Comparison of ENCODE assay signal across 8 mouse cellular contexts in the genomic region with DNA sequence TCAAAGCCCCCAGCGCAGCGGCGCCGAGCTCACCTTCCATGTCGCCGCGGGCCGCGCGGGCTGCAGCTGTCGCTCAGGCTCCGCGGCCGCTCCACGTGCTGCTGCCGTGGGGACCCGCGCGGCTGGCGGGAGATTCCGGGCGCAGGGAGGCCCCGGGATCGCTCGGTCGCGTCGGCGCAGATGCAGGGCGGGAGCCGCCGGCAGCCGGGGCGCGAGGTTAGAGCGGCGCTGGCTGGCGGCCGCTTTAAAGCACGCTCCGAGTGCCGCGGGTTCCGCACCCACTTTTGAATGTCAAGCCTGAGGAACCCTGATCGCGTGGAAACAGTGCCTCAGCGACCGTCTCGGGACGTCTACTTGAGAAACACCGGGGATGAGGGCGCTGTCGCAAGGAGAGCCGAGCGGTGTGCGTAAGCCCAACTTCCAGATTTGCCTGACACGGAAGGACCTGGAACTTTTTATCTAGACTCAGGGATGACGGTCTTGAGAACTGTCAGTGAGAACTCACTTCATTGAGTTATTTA. TPM values are rescaled to one million over a fixed set of nuclear protein-coding genes. Genes with fewer than 3 reads are reported as not detected.
A peak's percentile ranks its signal among the peaks of the same experiment; 100 is the strongest.
DNase-seq lines count a peak whose midpoint lies in the region; ATAC-seq lines count a peak whose summit lies in the region.

A gene (minus strand): TSS at position 321 of the 521 bp plus-strand sequence.

- H3K9ac ChIP-seq in limb, embryonic 11.5 days (ENCODE audit: low read length) = peak within 1 kb of the TSS; percentile 39; the same call in 1 of the 2 replicates
- H3K9ac ChIP-seq in midbrain, embryonic 11.5 days (ENCODE audit: low read length) = peak within 1 kb of the TSS; percentile 24; the same call in 1 of the 2 replicates

- H3K27me3 ChIP-seq in embryonic facial prominence, embryonic 10.5 days (replicated peaks; ENCODE audit: low read depth, poor library complexity, severe bottlenecking) = peaks cover 98% of the 10 kb centered on the region
- H3K27me3 ChIP-seq in limb, embryonic 11.5 days (ENCODE audit: control insufficient read depth, insufficient read depth, low read length) = peaks cover 31% of the 10 kb centered on the region
- peaks cover 60% of the 10 kb centered on the region for H3K27me3 ChIP-seq in midbrain, embryonic 11.5 days (ENCODE audit: control insufficient read depth, insufficient read depth, low read length)

- peak within 1 kb of the TSS; percentile 60 for H3K4me3 ChIP-seq in embryonic facial prominence, embryonic 10.5 days
- H3K4me3 ChIP-seq in limb, embryonic 11.5 days (ENCODE audit: low read depth, low read length) = peak within 1 kb of the TSS; percentile 28
- H3K4me3 ChIP-seq in midbrain, embryonic 11.5 days (ENCODE audit: low read depth, low read length) = peak within 1 kb of the TSS; percentile 33

- intact Hi-C loops in heart, postnatal 14 days (cut with DNase I) = no loop called here

- no peaks in the 10 kb centered on the region for H3K36me3 ChIP-seq in embryonic facial prominence, embryonic 10.5 days (replicated peaks)
- H3K36me3 ChIP-seq in limb, embryonic 11.5 days (ENCODE audit: control insufficient read depth, insufficient read depth, low read length) = no peaks in the 10 kb centered on the region
- H3K36me3 ChIP-seq in midbrain, embryonic 11.5 days (ENCODE audit: control insufficient read depth, insufficient read depth, low read length) = no peaks in the 10 kb centered on the region

- no peak within 1 kb of the TSS; the same call in 1 of the 2 replicates for H3K27ac ChIP-seq in embryonic facial prominence, embryonic 10.5 days (replicated peaks)
- no peak within 1 kb of the TSS for H3K27ac ChIP-seq in limb, embryonic 11.5 days (replicated peaks; ENCODE audit: low read depth, low read length)
- no peak within 1 kb of the TSS for H3K27ac ChIP-seq in midbrain, embryonic 11.5 days (ENCODE audit: low read depth, low read length)

- whole genome bisulfite sequencing in embryonic facial prominence, embryonic 10.5 days = 1% methylated on average over 58 of the region's 58 CpGs
- WGBS in limb, embryonic 11.5 days = under 1% methylated on average over 58 of the region's 58 CpGs
- WGBS in midbrain, embryonic 11.5 days = under 1% methylated on average over 58 of the region's 58 CpGs

- H3K4me1 ChIP-seq in embryonic facial prominence, embryonic 10.5 days = peaks cover 12% of the 10 kb centered on the region
- H3K4me1 ChIP-seq in limb, embryonic 11.5 days (ENCODE audit: control insufficient read depth, insufficient read depth, low read length) = peaks cover 5% of the 10 kb centered on the region; the same call in 1 of the 2 replicates
- peaks cover 4% of the 10 kb centered on the region for H3K4me1 ChIP-seq in midbrain, embryonic 11.5 days (ENCODE audit: control insufficient read depth, insufficient read depth, low read length)

- H3K9me3 ChIP-seq in embryonic facial prominence, embryonic 10.5 days = no peaks in the 10 kb centered on the region
- H3K9me3 ChIP-seq in limb, embryonic 11.5 days (ENCODE audit: control insufficient read depth, low read length) = no peaks in the 10 kb centered on the region
- H3K9me3 ChIP-seq in midbrain, embryonic 11.5 days (ENCODE audit: control insufficient read depth, low read length) = no peaks in the 10 kb centered on the region

- no peak for ATAC-seq in limb, embryonic 11.5 days (ENCODE audit: insufficient number of reproducible peaks, low FRiP score, low TSS enrichment, low read depth)
- ATAC-seq in midbrain, embryonic 11.5 days (ENCODE audit: low FRiP score) = no peak
- ATAC-seq in erythroid progenitor cell, adult 5-6 weeks (replicated peaks; ENCODE audit: low FRiP score, poor library complexity, severe bottlenecking) = no peak

- peak within 1 kb of the TSS; percentile 72 for H3K4me2 ChIP-seq in limb, embryonic 11.5 days (ENCODE audit: low read depth, severe bottlenecking)
- H3K4me2 ChIP-seq in midbrain, embryonic 11.5 days = peak within 1 kb of the TSS; percentile 62

- peak; percentile 25 to 68 for DNase-seq in urinary bladder, adult 18-20 months (ENCODE audit: low spot score in 2 of 2)
- no peak for DNase-seq in urinary bladder, postnatal 10 days (ENCODE audit: low spot score)
- DNase-seq in embryonic facial prominence, embryonic 10.5 days (ENCODE audit: low spot score) = peak; percentile 70
- DNase-seq in heart, postnatal 14 days = peak; percentile 25 to 39
- DNase-seq in limb, embryonic 11.5 days (ENCODE audit: low spot score) = peak; percentile 70
- peak; percentile 96 for DNase-seq in midbrain, embryonic 11.5 days (ENCODE audit: low spot score, missing footprints)
- peak; percentile 34 for DNase-seq in spleen, adult 12 weeks (ENCODE audit: low spot score)

RNA-seq across cellular contexts. Expression of the gene that starts here (rescaled TPM):
- polyA plus RNA-seq in embryonic facial prominence, embryonic 10.5 days (2016; fragmentation: Nextera tagmentation; extraction: Ambion mirVana) = 0.05 and 0.13 TPM in 2 replicates
- 1 to 10 TPM in 1 of 2 experiments, under 1 TPM in 1; 0.81 to 5.4 TPM for total RNA-seq in heart, postnatal 14 days (2021)
- 0.07 TPM in 1 of 2 replicates, not detected in the other for polyA plus RNA-seq in limb, embryonic 11.5 days (2014; fragmentation: Nextera tagmentation; extraction: Ambion mirVana)
- 0.07 and 0.18 TPM in 2 replicates for polyA plus RNA-seq in midbrain, embryonic 11.5 days (2014; fragmentation: Nextera tagmentation; extraction: Ambion mirVana)
- total RNA-seq in erythroid progenitor cell, adult 5-6 weeks (2015; ENCODE audit: low replicate concordance) = 19.5 and 21.0 TPM in 2 replicates
- total RNA-seq in erythroid progenitor cell, adult 5-6 weeks (2017; ENCODE audit: low replicate concordance) = 5.4 and 6.7 TPM in 2 replicates

Comparison
In these comparisons a context has a peak if more than half of its experiments do, and no peak if none do; other contexts are left out.
1. Peak in DNase-seq and H3K4me3 ChIP-seq in embryonic facial prominence, embryonic 10.5 days; RNA of the gene not detected or under 1 TPM.
2. Peak in DNase-seq, H3K4me3 ChIP-seq, H3K9ac ChIP-seq and H3K4me2 ChIP-seq in limb, embryonic 11.5 days; RNA of the gene not detected or under 1 TPM.
3. Peak in DNase-seq, H3K4me3 ChIP-seq, H3K9ac ChIP-seq and H3K4me2 ChIP-seq in midbrain, embryonic 11.5 days; RNA of the gene not detected or under 1 TPM.